Mouse (Mus musculus) brain, embryonic 14.5 days (tissue): ENCODE data around the gene Chd3.

Experiments
- CTCF ChIP-seq: fragments of 200-500 bp; IDR thresholded peaks from 2 replicates; pipeline ENCODE4 v1.5.1; 2012; ENCODE audit warnings: inconsistent platforms, mild to moderate bottlenecking, moderate library complexity, borderline replicate concordance; ENCODE audit not compliant: insufficient read depth, insufficient read length; ENCODE audit errors: extremely low read depth
- POLR2A ChIP-seq: fragments of 200-500 bp; IDR thresholded peaks from 2 replicates; pipeline ENCODE4 v1.6.1; 2012; ENCODE audit warnings: mild to moderate bottlenecking, inconsistent platforms, borderline replicate concordance; ENCODE audit not compliant: poor library complexity, insufficient read depth, insufficient read length, severe bottlenecking; ENCODE audit errors: extremely low read depth

DNA sequence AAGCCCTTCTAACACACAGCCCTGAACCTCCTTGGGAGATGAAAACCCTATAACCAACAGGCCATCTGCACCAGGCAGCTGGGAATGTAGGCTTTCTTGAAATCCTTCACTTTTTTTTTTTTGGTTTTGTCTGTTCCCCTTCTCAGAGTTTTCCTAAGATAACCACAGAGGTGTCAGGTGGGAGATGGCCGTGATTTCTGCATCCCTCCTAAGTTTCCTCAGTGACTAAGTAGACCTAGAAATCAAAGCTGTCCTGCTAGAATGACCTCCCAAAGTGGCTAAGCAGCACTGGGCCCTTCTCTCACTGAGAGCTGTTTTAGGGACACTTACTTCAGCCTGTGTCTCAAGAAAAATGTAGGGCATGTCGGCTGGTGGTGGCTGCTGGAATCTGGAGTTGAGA, 71.4 kb downstream of the Chd3 start:
- TF ChIP-seq CTCF (no peak), POLR2A (no peak)
